Mouse (Mus musculus) C3H10T1/2 (cell line): ENCODE data around the gene Mrgpre. TPM values are rescaled to one million over a fixed set of nuclear protein-coding genes. Genes with fewer than 3 reads are reported as not detected.

ENCODE experiments used
- polyA plus RNA-seq, 2 experiments: library from polyadenylated mRNA; unstranded; fragments of >200 nt; fragmentation: generic; extraction: Trizol; gene quantifications; one replicate each; pipeline ENCODE4 v1.2.1; 2012; ENCODE audit warnings: missing spikeins in 2 of 2

The Mrgpre gene
- under 1 TPM; 0.13 to 0.98 TPM for polyA plus RNA-seq

GRCm38 (mm10) chr7:143783996-143784829 is at the start of gene Mrgpre:
Mrgpre (minus strand) TSS chr7:143784500.

GRCm38 (mm10) chr7:143822375-143823265 is 38.3 kb upstream of the Mrgpre start, which contains the start of the genes Nadsyn1 and Dhcr7:
Nadsyn1 (minus strand) TSS chr7:143822849.
Dhcr7 (plus strand) TSS chr7:143823145.

GRCm38 (mm10) chr7:143766893-143767292 is 17.4 kb downstream of the Mrgpre start, which contains the start of gene Mrgprg:
Mrgprg (minus strand) TSS chr7:143766993.

GRCm38 (mm10) chr7:143756125-143757026 is 27.9 kb downstream of the Mrgpre start, which contains the start of gene Osbpl5:
Osbpl5 (minus strand) TSS chr7:143756985.

Other genes starting within 250 kb of the Mrgpre start
- gene Nap1l4, start 235.4 kb downstream of the Mrgpre start, polyA plus RNA-seq, result 10 to 100 TPM; 19.7 to 76.6 TPM
- gene Cars, start 184.4 kb downstream of the Mrgpre start, polyA plus RNA-seq, result 10 to 100 TPM; 46.1 to 96.5 TPM
- gene Tnfrsf26, start 155.8 kb downstream of the Mrgpre start, polyA plus RNA-seq, result under 1 TPM; 0.02 TPM
- gene Tnfrsf22, start 134.8 kb downstream of the Mrgpre start, polyA plus RNA-seq, result 1 to 10 TPM; 2.3 to 2.4 TPM
- gene Tnfrsf23, start 98.6 kb downstream of the Mrgpre start, polyA plus RNA-seq, result 1 to 10 TPM; 1.9 to 5.1 TPM
- 10 to 100 TPM; 13.6 to 38.6 TPM for gene Osbpl5, start 27.5 kb downstream of the Mrgpre start, polyA plus RNA-seq
- not detected for gene Mrgprg, start 17.5 kb downstream of the Mrgpre start, polyA plus RNA-seq
- gene Nadsyn1, start 38.3 kb upstream of the Mrgpre start, polyA plus RNA-seq, result 1 to 10 TPM in 1 of 2 experiments, under 1 TPM in 1; 0.95 to 4.5 TPM
- 10 to 100 TPM in 1 of 2 experiments, 1 to 10 TPM in 1; 7.8 to 17.3 TPM for gene Dhcr7, start 38.6 kb upstream of the Mrgpre start, polyA plus RNA-seq
- not detected for gene Gm498, start 82.3 kb upstream of the Mrgpre start, polyA plus RNA-seq
- gene Shank2, start 217.4 kb upstream of the Mrgpre start, polyA plus RNA-seq, result under 1 TPM; 0.04 to 0.07 TPM